Mouse (Mus musculus) left cerebral cortex, adult 8-10 months (tissue): Measurements from ENCODE around the gene B3galt1. TPM values are rescaled to one million over a fixed set of nuclear protein-coding genes. Genes with fewer than 3 reads are reported as not detected.

Experiments
- DNase-seq, 2 experiments: peaks; one replicate each; pipeline ENCODE4 v3.0.0; 2022; ENCODE audit warnings: low spot score in 2 of 2
- total RNA-seq, 4 experiments: library from RNA; stranded (reverse); gene quantifications; 2 replicates each; pipeline ENCODE4 v1.2.4; 2022

Gene B3galt1
- total RNA-seq, 4 experiments from 2014 or later: 83.8 to 88.3 (median 86.0) TPM

DNA sequence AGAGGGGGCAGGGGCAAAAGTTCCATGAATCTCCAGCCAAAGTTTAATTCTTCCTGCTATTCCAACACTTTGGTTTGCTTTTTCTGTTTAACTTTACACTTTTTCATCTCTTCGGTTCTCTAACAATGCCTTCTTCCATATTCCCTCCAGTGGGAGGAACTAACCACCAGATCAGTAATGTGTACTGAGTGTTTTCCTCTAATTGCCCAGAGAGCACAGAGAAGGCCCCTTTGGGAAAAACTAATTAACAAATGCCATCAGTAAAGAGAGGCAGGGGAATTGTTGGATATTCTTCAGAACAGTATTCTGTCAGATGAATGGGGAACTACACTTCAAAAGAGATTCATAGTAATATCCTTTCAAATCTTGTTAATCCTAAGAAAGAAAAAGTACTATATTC, 338.1 kb downstream of the B3galt1 start:
- DNase-seq: no peak

DNA sequence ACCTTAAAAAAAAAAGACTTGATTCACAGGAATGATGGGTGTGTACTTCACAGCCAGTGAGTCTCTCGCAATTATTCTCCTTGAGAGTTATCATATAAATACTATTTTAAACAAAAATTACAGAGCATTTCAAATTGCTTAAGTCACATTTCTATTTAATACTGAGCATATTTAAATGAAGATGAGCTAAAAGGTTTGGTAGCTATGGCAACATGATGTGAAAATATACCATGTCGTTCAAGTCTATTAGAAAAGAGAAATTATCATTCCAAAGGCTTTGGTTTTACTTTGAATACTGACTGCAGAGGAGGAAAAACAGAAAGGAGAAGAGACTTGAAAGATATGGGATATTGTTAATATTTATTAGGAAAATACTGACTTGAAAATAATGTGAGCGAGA, 366.3 kb downstream of the B3galt1 start:
- no peak for DNase-seq

DNA sequence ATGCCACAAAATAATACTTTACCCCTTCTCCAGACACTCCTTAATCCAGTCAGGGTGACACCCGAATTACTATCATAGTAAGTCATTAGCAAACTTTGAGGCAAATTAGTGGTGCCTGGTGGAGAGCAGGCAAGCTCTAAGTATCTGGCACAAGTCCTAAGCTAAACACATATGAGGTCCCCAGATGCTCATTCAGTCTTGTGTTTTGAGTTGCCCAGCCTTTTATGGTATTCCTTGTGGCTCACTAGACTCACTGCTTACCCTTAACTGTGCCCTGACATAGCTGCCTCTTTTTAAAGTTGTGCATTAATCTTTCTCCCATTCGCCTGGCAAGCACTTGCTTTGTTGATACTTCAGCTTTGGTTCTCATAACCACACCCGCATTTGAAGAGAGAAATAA, 382.7 kb downstream of the B3galt1 start:
- DNase-seq: no peak

DNA sequence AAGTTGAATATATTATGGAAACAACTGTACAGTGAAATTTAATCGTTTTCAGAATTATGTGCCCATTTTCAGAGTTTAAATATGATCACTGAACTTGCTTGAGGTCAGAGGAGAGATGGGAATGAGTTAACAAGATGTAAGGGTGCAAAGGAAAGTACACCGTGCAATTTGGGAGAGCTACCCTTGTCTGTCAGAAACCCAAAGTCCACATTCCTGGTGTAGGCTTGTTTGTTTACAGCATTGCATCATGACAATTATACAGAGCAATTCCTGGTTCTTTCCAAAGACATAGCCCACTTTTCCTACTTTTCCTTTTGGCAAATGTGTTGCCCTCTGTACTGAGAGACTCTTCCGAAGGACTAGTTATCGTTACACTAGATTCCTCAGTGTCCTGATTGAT, 390.5 kb downstream of the B3galt1 start:
- no peak for DNase-seq

DNA sequence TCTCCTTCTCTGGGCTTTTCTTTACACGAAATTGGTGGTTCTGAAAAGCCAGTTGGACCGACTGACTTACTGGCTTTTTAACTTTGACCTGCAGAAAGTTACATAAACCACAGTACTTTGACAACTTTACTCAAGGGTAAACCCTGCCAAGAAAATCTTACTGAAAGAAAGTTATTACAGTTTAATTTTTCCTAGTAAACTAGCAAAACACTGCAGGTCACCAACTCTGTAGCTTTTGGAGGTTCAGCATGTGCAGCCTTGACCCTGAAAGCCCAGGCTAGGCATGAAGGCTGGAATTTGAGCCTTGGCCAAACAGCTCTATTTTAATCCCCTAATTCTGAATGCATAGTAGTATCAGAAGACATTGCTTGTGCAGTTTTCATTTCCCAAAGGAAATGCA, 391.9 kb downstream of the B3galt1 start:
- no peak for DNase-seq

DNA sequence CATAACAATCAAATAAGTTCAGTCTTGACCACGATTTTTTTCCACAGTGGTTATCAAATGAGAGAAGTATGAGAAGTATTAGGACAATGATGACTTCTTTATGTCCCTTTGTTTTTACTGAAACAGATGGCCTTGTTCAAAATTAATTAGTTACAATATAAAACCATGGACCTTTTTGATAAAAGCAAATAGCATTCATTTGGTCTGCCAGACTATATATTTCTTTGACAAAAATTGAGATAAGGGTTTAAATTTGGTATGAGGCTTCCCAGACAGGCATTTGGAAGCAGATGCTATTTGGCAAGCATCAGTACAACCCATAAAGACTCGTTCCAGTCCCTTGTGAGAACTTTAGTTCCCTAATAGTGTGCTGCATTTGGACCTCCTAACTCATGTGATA, 395.0 kb downstream of the B3galt1 start:
- no peak for DNase-seq

DNA sequence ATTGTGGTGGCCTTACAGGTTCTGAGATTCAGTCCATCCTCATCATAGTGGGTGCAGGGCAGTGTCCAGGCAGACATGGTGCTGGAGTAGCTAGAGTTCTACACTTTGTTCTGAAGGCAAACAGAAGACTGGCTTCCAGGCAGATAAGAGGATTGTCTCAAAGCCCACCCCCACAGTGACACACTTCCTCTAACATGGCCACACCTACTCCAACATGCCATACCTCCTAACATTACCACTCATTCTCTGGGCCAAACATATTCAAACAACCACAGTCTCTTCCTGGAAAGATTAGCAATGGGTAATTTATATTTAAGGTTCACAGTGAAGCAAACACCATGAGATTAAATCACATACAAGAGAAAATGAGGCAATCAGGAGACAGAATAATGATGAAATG, 403.1 kb downstream of the B3galt1 start:
- DNase-seq: no peak

DNA sequence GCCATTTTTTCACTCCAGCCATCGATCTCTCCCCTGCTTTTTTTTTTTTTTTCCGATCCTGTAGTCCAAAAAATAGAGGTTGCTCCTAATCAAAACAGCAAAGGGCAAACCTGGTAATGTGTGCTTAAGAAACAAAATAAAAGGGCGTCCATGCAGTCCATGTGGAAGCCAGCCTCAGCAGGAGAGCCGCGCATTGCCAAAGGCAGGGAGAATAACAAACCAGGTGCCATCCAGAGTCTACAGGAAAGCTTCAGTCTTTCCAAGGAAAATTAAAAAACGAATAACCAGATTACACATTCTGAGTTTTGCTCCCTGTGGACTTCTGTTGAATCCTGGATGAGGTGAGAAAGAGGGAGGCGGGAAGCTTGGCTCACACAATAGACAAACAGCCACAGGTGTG, 405.4 kb downstream of the B3galt1 start:
- DNase-seq: peak in 1 of 2 experiments; percentile 22

DNA sequence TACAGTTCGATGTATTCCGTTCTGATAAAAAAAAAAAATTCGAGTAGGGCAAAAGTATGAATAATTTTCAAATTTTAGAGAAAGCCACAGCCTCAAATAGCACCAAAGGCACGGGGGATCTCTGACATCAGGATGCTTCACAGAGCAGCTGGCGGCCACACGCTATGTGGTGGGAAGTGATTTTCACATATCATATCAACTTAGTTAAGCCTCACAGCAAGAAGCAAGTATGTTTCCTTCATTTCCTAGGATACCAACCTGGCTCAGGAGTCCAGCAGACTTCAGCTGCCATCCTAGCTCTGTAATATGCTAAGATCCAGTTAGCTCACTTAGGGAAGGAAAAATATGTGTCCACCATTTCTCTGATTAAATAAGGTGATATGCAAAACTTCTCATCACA, 405.9 kb downstream of the B3galt1 start:
- peak; percentile 26 to 73 for DNase-seq

DNA sequence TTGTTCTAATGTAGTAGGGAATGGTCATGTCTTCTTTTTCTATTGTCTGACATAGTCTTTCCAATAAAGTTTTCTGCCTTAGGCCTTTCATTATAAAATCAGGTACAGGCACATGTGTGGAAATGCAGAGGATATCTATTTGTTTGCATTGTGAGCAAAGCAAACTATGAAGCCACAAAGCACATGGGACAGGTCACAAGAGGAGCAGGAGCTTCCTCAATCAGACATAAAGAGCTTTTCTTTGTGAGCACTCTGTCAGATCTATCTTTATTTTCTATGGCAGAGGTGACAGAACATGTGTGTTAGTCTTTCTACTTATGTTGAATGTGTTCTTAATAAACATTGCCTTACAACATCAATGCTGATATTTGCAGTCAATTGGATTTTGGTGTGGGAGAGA, 410.1 kb downstream of the B3galt1 start:
- no peak for DNase-seq

DNA sequence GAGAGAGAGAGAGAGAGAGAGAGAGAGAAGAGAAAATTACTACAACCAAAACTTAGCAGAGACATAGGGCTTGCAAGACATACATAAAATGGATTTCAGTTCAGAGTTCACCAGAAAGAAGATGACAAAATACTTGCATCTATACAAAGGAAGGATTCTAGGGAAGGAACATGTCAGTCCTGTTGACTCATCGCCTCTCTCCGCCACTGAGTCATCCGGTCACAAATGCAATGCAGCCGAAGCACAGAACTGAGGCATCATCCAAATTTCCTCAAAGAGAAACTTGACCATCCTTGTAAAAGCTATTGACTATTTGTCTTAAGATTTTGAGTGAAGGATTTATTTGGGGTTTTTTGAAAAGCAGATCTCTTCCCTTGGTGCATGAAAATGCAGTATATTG, 410.8 kb downstream of the B3galt1 start:
- DNase-seq: peak in 1 of 2 experiments; percentile 23

DNA sequence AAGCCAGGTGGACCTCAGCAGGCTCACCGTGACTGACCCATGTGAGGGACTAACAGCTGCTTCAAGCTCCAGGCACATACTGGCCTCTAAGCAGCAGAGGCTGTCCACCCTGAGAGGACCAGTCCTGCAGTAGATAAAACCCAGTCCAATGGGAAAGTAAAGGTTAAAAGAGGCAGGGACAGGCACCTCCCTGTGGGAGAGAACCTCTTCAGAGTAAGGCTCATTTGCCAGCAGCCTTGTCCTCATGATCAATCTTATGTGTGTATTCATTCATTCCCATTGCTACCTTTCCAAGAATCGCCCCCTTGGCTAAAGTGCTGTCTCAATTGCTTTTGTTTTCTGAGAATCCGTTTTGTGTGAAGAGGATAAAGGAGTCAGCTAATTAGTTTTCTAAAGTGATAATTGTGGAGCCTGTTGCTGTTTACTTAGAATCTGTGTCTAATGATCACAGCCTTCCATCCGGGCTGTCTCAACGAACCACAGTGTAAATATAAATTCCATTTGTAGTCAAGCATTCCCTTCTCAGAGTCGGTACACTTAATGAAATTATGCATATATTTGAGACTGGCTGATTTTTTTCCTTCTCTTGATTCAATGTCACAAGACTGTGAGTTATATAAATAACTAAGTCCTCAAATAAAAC, 412.1 kb downstream of the B3galt1 start:
- DNase-seq: peak in 1 of 2 experiments; percentile 14

DNA sequence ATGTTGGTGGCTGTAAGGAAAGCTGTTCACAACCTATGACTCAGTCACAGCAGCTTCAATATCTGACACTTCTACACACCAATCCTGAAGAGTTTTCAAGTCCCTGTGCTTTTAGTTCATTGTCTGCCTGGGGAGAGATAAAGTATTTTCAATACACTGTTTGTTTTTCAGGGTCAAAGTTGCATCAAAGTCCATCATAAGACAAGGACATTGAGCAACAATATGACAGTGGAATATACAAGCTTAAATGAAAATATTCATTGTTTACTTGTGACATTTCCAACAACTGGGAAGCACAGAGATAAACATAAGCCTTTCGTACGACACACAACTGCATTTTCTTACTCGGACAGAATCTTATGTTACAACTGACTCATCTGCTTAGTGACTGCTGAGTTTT, 417.9 kb downstream of the B3galt1 start:
- no peak for DNase-seq

DNA sequence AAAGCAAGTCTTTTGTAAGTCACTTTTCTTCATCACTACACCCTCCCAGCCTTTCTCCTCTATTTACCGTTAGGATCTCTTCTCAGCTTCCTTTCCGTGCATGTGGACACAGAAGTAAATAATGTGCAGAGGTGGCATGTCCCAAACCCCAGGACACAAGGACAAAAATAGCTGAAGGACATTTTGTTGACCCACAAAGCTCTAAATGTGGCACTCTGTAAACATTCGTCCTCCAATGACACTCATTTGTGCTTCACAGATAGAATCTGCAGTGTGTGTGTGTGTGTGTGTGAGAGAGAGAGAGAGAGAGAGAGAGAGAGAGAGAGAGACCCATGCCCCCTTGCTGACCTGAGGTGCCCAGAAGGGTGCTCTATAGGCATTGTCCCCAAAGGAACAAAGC, 419.5 kb downstream of the B3galt1 start:
- DNase-seq: no peak

DNA sequence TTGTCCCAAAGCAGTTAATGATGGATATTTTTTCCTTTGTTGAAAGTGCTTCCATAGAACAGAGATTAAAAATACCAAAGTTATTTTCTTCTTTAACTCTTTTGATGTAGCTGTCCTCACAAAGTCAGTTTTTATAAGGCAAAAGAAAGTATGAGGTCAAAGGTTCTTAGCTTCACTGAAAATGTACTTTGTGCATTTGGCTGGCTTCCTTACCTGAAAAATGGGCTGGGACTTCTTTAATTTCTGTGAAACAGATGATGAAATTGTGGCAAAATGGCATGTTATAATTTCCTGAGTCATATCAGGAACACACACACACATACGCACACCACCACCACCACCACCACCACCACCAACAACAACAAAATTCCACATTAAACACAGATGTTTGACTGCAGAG, 427.8 kb downstream of the B3galt1 start:
- DNase-seq: no peak

DNA sequence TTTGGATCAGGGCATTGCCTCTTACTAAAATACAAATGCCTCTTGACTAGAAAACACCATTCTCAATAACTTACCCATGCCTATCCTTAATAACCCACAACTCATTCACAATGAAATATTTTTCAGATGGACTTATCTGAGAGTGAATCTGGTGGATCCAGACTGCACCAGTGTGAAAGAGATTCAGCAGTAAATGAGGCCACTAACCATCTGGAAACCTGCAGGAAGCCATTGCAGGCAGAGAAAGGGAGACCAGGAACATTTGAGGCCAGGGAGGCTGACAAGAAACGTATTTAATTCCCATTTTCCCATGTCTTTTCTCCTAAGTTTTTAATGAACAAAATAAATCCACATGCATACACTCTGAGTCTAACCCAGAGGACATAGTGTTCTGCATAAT, 437.4 kb downstream of the B3galt1 start:
- DNase-seq: no peak

DNA sequence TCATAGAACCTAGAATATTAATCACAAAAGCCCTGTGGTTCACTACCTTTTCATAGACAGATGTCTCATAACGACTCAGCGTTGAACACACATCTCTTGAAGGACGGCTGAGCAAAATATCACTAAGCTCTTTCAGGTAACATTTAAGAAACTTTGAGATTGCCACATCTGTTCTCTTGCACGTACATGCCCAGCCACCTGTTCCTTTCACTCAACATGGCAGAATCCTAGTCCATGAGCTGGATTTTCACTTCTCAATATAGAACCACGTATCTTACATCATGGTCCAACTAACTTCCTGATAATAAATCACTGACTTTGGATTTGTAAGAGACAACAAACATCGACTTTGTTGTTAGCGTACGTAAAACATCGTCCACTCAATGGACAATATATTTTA, 439.5 kb downstream of the B3galt1 start:
- DNase-seq: no peak

DNA sequence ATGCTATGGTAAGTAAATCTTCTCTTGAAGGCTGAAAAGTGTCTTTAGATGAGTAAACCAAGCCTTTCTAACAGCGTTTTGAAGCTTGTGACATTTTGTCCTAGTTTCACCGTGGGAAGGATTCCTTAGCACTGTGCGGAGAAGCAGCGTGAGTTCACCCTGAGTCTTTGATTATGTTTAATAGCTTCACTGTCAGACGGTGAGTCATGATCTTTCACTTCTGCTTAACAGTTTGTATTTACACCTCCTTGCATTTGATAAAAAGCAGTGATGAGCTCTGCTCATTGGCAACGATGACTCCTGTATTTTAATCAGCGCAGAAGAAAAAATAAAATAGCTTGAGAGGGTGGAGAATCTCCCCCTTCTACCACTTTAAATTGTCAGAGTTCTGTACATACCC, 440.0 kb downstream of the B3galt1 start:
- DNase-seq: peak in 1 of 2 experiments; percentile 25

DNA sequence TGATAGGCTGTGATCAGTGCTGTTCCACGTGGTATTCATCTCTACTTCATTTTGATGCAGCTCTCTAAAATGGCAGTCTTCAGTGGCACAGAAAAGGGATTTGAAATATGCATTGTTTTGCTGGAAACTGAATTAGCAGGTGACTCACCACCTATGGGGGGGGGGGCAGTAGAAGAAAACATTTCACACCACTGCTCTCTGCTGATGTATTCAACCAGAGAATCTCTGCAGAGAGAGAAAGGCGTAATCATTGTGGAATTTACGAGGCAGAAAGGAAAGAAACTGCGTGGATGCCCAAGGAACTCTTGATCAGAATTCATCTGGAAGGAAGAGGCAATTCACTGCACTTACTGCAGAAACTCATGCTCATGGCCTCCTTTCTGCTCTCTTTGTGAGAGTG, 445.7 kb downstream of the B3galt1 start:
- DNase-seq: no peak

DNA sequence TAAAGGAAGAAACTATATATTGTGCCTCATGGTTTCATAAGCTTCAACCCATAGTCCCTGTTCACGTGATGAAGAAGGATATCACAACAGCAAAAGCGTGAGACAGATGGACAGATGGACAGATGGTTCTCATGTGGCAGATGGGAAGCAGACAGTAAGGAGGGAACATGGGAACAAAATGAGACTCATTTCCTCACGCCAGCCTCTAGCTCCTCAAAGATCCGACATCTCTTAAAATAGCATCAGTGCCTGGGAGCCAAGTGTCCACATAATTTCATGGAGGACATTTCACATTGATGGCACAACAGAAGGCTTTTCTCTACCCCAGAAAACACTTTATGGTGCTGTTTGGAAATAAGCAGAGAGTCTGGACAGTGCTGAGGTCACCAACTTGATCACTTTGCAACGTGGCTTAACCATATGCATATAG, 454.6 kb downstream of the B3galt1 start:
- peak in 1 of 2 experiments; percentile 35 for DNase-seq

DNA sequence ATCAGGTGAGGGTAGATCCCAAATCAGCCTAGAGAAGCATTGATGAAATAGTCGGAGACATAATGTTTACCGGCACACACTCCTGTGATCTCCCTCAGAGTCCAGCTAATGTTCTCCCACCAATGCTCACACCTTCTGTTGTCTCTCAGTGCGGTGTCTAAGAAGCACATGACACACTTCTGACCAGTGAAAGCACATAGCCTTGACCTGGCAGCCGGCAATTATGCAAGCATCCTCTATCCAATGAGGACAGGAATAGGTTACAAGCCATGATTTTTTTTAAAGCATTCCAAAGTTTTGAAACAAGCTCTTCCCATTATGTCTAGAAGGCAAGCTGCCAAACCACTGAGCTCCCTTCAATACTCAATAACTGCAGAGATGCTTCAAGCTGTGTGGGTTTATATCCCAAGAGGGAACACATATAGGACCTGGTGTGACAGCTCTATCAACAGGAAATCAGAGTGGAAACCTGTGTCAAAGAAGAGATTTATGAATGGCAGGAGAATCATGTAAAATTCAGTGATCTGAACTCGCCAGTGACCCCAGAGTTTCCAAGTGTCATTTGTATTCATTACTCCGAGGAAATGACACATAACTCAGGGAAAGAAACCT, 456.0 kb downstream of the B3galt1 start:
- DNase-seq: no peak

DNA sequence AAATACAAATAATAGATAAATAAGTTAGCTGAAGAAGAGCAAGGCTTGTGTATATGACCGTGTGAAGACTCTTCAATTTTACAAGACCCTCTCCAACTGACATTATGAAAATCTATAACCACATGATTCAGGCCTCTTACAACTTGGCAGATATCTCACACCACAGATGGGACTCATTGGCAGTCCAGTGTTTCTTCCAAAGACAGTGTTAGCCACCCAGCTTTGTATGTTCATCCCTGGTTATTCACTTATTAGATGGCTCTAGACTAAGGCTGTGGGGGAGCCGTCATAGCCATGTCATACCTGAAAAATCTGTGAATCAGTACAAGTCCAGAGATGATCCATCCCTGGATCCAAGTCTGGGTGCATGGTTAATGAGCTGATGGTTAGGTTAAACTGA, 463.1 kb downstream of the B3galt1 start:
- DNase-seq: no peak

DNA sequence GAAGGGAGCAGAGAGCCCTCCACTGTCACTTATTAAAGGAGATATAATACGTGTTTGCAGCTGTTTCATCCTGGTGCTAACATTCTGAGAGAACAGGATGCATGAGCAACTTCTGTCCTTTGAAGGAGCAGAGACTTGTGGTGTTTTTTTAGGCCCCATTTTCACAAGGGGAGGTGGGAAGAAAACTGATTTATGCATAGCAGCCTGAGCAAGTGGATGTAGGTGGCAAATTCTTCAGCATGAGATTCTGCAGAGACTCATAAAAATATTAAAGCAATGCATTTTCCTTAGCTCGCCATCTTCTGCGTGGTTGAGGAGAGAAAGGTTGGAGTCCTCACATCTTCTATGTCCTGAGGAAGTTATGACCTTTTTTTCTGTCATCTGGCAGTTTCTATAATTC, 469.0 kb downstream of the B3galt1 start:
- DNase-seq: peak in 1 of 2 experiments; percentile 62
